Mouse (Mus musculus) hindbrain, embryonic 15.5 days (tissue): ENCODE measurements around the gene Gm20388. TPM values are rescaled to one million over a fixed set of nuclear protein-coding genes. Genes with fewer than 3 reads are reported as not detected.

Source experiments
- ATAC-seq: fragments of 200-750 bp; cut with Nextera tagmentation; 2 replicates; pipeline ENCODE4 v1.8.0; 2017; ENCODE audit warnings: low read depth, moderate number of reproducible peaks, moderate TSS enrichment; ENCODE audit not compliant: low FRiP score
- H3K27ac ChIP-seq: fragments of 300-500 bp; sonication (generic); replicated peaks from 2 replicates; pipeline ENCODE4 v1.5.1; 2015; ENCODE audit warnings: mild to moderate bottlenecking, inconsistent platforms
- H3K27me3 ChIP-seq: fragments of 300-500 bp; sonication (generic); 2 replicates; pipeline ENCODE4 v1.6.1; 2015; ENCODE audit warnings: control low read depth, inconsistent platforms
- H3K36me3 ChIP-seq: fragments of 300-500 bp; sonication (generic); 2 replicates; pipeline ENCODE4 v1.6.1; 2015; ENCODE audit warnings: control low read depth, inconsistent platforms
- H3K4me1 ChIP-seq: fragments of 300-500 bp; sonication (generic); replicated peaks from 2 replicates; pipeline ENCODE4 v1.6.1; 2015; ENCODE audit warnings: control low read depth, inconsistent platforms
- H3K4me2 ChIP-seq: fragments of 300-500 bp; sonication (generic); 2 replicates; pipeline ENCODE4 v1.6.1; 2015; ENCODE audit warnings: moderate library complexity, mild to moderate bottlenecking, inconsistent platforms
- H3K4me3 ChIP-seq: fragments of 300-500 bp; sonication (generic); 2 replicates; pipeline ENCODE4 v1.5.1; 2015; ENCODE audit warnings: mild to moderate bottlenecking, inconsistent platforms
- H3K9ac ChIP-seq: fragments of 300-500 bp; sonication (generic); 2 replicates; pipeline ENCODE4 v1.6.1; 2015; ENCODE audit warnings: inconsistent platforms
- H3K9me3 ChIP-seq: fragments of 300-500 bp; sonication (generic); 2 replicates; pipeline ENCODE4 v1.6.1; 2016; ENCODE audit warnings: control low read depth, inconsistent platforms
- WGBS: fragments of 180-500 bp; shearing (Covaris S2); methylation state at CpG from one replicate; pipeline ENCODE4 v1.1.7; 2015; 5-methylcytosine and 5-hydroxymethylcytosine counted together
- polyA plus RNA-seq: library from polyadenylated mRNA; unstranded; fragments of >200 nt; fragmentation: Nextera tagmentation; extraction: Ambion mirVana; gene quantifications from 2 replicates; pipeline ENCODE4 v1.2.1, GENCODE M21; 2015

The Gm20388 gene
- polyA plus RNA-seq, 1 experiment from 2014 or later: 5.4 TPM

DNA sequence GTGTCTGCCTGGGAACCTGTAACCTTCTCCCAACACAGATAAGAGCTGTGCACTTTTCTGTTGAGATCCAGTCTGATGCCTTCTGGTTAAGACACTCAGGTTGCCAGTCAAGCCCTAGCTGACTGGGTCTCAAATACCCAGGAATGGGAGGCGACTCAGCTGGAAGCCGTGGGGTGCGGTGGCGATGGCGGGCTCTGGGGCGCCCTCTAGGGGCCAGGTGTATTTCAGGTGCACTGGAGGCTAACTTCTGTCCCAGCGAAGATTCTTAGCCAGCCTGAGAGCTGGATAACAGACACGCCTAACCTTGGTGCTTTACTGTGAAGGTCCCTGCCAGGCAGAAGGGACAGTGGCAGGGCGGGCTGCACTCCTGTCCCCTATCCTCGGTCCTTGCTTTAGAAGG, 976.6 kb downstream of the Gm20388 start:
- Histone ChIP-seq H3K4me1 (peaks cover 4% of the 10 kb centered on the region; the same call in 1 of the 2 replicates), H3K27me3 (peaks cover 85% of the 10 kb centered on the region), H3K36me3 (no peaks in the 10 kb centered on the region), H3K4me2 (no peak overlapping the region), H3K4me3 (no peak overlapping the region), H3K9ac (no peak overlapping the region), H3K9me3 (no peaks in the 10 kb centered on the region), H3K27ac (no peak overlapping the region)
- no peak for ATAC-seq
- 12% methylated on average over 10 of the region's 10 CpGs for WGBS

DNA sequence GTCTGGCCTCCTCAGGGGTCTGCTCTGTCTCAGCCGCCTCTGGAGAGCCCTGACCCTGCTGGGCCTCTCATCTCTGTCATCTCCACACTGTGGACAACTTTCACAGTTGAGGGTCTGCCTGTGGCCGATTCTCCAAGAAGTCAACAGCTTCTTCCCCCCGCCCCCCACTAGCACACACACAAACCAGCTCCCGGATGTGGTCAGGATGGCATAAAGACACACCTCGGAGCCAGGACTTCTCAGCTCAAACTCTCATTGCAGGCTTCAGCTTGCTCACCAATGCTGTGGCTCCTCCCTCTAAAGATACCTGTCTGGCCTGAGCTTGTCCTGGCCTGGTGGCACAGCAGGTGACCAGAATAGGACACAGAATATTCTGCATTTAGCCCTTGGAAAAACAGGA, 977.4 kb downstream of the Gm20388 start:
- ATAC-seq: no peak
- no peak overlapping the region for H3K9ac ChIP-seq
- H3K4me1 ChIP-seq: peaks cover 4% of the 10 kb centered on the region; the same call in 1 of the 2 replicates
- H3K9me3 ChIP-seq: no peaks in the 10 kb centered on the region
- H3K27ac ChIP-seq: no peak overlapping the region
- no peak overlapping the region for H3K4me3 ChIP-seq
- no peaks in the 10 kb centered on the region for H3K36me3 ChIP-seq
- H3K4me2 ChIP-seq: no peak overlapping the region
- H3K27me3 ChIP-seq: peaks cover 87% of the 10 kb centered on the region
- WGBS: 52% methylated on average over 5 of the region's 5 CpGs

DNA sequence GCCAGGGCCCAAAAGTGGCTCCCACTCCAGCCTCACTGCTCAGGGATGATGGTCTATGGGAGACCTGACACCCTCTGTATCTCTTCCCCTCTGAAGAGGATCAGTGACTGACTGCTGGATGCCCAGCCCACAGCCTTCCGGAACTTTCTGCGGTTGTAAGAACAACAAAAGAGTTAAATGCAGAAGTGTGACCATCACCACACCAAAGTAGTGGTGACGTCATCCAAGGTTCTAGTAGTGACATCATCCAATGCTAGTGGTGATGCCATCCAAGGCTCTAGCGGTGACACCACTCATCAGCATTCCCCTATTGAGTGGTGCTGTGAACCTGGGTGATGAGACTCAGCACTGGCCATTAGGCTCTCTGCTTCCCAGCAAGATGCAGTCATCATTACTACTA, 978.5 kb downstream of the Gm20388 start:
- whole genome bisulfite sequencing: 90% methylated on average over 4 of the region's 4 CpGs
- no peak for ATAC-seq

DNA sequence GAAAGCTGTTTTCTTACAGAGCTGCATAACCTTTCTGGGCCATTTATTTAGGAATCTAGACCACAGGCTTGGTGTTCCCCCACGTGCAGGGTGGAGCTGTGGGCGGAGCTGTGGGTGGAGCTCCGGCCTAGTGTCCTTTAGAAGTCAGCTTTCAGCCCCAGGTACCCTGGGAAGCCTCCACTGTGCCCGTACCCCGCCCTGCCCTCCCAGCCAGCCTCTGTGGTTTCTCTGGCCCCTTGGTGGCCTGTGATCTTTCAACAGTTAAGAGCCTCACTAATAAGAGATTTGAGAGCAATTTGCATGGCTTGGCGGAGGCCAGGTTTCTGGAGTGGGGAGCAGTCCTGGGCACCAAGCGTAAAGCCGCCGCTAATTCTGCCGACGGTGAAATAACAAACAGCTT, 979.4 kb downstream of the Gm20388 start:
- no peak overlapping the region for H3K9ac ChIP-seq
- no peak overlapping the region for H3K27ac ChIP-seq
- no peaks in the 10 kb centered on the region; the same call in 1 of the 2 replicates for H3K4me1 ChIP-seq
- H3K27me3 ChIP-seq: peaks cover 94% of the 10 kb centered on the region
- WGBS: 3% methylated on average over 11 of the region's 11 CpGs
- no peak overlapping the region for H3K4me2 ChIP-seq
- no peak overlapping the region for H3K4me3 ChIP-seq
- no peak for ATAC-seq
- H3K9me3 ChIP-seq: no peaks in the 10 kb centered on the region
- no peaks in the 10 kb centered on the region for H3K36me3 ChIP-seq

More for the DNA sequence above, 978.5 kb downstream of the Gm20388 start:
- Histone ChIP-seq H3K4me2 (no peak overlapping the region), H3K4me1 (no peaks in the 10 kb centered on the region), H3K36me3 (no peaks in the 10 kb centered on the region), H3K9ac (no peak overlapping the region), H3K9me3 (no peaks in the 10 kb centered on the region), H3K27ac (no peak overlapping the region), H3K27me3 (peaks cover 94% of the 10 kb centered on the region), H3K4me3 (no peak overlapping the region)

DNA sequence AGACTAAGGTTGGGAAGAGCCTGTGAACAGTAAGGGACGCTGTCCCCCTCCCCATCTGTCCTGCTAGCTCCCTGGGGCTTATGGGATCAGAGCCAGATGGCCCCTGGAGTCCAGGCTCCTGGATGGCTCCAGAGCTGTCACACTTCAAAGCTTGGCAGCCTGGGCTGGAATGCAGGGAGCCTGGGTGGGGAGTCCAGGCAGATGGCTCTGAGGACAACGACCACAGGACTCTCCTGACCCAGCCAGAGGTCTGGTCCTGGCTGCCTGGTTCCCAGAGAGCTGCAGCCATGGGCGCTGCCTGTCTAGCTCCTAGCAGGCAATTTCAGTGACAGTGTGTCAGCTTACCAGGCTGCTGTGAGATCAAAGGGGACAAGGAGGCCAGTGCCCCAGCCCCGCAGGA, 984.4 kb downstream of the Gm20388 start:
- no peak for ATAC-seq
- Histone ChIP-seq H3K27me3 (peaks cover 62% of the 10 kb centered on the region), H3K27ac (no peak overlapping the region), H3K4me3 (no peak overlapping the region), H3K9me3 (no peaks in the 10 kb centered on the region), H3K4me2 (no peak overlapping the region), H3K36me3 (no peaks in the 10 kb centered on the region), H3K9ac (no peak overlapping the region), H3K4me1 (peaks cover 10% of the 10 kb centered on the region)
- WGBS: under 1% methylated on average over 4 of the region's 4 CpGs

DNA sequence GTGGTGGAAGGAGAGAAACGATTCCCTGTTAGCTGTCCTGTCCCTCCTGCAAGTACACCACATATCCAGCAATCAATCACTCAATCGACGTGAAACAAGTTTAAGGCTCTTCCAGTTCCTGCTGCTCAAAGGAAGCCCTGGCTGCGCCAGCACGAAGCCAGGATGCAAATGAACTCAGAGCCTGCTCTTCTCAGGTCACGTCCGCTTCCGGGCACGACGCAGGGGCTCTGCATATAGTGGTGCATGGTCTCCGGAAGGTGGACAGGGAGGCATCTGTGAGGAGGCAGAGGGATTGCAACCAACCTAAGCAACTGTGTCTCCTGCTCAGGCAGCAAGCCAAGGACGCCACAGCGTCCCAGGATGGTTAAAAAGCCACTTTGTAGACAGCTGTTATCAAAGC, 985.0 kb downstream of the Gm20388 start:
- H3K9ac ChIP-seq: peak overlapping the region; percentile 9; the same call in 1 of the 2 replicates
- peak overlapping the region; percentile 10; the same call in 1 of the 2 replicates for H3K4me3 ChIP-seq
- no peak for ATAC-seq
- H3K27ac ChIP-seq: no peak overlapping the region
- peaks cover 10% of the 10 kb centered on the region for H3K4me1 ChIP-seq
- H3K27me3 ChIP-seq: peaks cover 57% of the 10 kb centered on the region
- no peaks in the 10 kb centered on the region for H3K9me3 ChIP-seq
- WGBS: 1% methylated on average over 13 of the region's 13 CpGs
- H3K36me3 ChIP-seq: no peaks in the 10 kb centered on the region
- peak overlapping the region; percentile 41 for H3K4me2 ChIP-seq

DNA sequence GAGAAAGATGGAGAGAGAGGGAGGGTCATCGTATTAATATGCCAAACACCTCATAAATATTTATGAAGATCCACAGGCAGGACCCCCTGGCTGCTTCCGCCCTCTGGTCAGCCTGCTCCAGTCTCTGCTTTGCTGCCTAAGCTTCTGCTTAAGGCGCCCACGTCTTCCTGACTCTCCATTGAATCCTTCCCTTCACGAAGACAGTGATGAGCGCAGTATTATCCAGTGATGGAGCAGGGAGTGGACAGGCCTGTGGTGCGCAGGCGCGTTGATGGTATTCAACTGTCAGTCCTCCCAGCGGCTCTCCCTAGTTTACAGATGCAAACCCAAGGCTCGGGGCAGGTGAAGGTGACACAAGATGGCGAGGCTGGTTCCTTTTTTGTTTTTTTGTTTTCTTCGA, 985.6 kb downstream of the Gm20388 start:
- Histone ChIP-seq H3K4me3 (peak overlapping the region; percentile 10), H3K27ac (no peak overlapping the region), H3K9me3 (no peaks in the 10 kb centered on the region), H3K27me3 (peaks cover 54% of the 10 kb centered on the region), H3K4me1 (peaks cover 10% of the 10 kb centered on the region), H3K4me2 (peak overlapping the region; percentile 41), H3K36me3 (no peaks in the 10 kb centered on the region), H3K9ac (peak overlapping the region; percentile 9)
- 19% methylated on average over 13 of the region's 13 CpGs for WGBS
- no peak for ATAC-seq

DNA sequence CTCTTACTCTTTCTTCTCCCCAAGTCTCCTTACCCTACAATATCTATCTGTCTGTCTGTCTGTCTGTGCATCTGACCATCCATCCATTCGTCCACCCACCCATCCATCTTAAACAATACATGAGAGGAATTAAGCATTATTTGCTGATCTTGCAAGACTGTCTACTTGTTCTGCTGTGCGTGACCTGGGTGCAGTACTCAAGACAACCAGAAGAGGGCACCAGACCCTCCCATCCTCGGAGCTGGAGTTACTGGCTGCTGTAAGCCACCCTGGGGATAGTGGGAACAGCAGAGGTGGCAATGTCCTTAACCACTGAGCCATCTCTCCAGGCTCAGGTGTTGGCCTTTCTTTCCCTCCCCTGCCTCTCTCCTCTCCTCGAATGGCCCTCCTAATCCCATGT, 987.4 kb downstream of the Gm20388 start:
- 50% methylated on average over 4 of the region's 4 CpGs for WGBS
- Histone ChIP-seq H3K9ac (no peak overlapping the region), H3K4me2 (no peak overlapping the region), H3K4me1 (peaks cover 10% of the 10 kb centered on the region), H3K9me3 (no peaks in the 10 kb centered on the region), H3K27ac (no peak overlapping the region), H3K4me3 (no peak overlapping the region), H3K27me3 (peaks cover 38% of the 10 kb centered on the region), H3K36me3 (no peaks in the 10 kb centered on the region)
- no peak for ATAC-seq

DNA sequence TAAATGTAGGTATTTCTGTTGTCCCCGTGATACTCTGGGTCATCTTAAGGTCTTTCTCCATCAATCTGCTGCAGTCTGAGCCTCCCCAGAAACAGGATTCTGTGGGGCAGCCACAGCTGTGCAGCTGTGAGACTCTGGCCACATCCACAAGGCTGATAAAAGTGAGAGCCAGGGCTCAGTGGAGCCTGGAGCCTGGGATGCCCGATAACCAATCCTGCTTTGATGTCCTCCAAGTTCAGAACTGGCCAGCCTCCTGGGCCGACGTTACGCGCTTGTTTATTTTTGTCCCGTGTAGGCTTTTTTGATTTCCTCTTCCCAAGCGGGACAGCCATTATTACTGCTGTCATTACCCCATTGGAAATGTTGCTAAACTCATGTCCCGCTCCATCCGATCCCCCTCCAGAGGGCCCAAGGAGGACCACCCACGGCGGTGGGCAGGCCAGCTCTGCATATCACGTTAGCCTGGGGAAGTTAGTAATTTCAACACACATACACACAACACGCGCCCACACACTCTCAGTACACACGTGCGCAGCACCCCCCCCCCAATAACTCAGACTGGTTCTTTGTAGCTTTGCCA, 988.3 kb downstream of the Gm20388 start:
- H3K4me2 ChIP-seq: no peak overlapping the region
- no peak overlapping the region for H3K9ac ChIP-seq
- H3K27me3 ChIP-seq: peaks cover 29% of the 10 kb centered on the region
- ATAC-seq: no peak
- WGBS: 72% methylated on average over 17 of the region's 17 CpGs
- no peak overlapping the region for H3K4me3 ChIP-seq
- no peaks in the 10 kb centered on the region for H3K9me3 ChIP-seq
- H3K27ac ChIP-seq: no peak overlapping the region
- no peaks in the 10 kb centered on the region for H3K36me3 ChIP-seq
- peaks cover 10% of the 10 kb centered on the region for H3K4me1 ChIP-seq

DNA sequence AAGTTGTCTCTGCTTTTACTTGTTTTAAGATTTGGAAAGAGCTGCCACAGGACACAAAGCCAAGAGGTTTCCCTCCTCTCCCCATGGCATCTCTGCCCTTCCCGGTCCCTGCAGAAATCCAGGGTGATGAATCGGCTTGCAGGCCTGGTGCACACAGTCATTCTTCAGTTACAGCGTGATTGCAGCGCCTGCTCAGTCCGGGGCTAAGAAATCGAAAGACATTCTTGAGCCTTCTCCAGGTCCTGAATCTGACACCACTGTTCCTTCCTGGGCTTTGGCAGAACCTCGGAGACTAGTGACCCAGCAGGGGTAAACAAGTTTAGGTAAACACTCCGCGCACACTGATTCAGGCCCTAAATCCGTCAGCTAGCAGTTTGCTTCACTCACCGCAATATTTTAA, 991.7 kb downstream of the Gm20388 start:
- H3K4me2 ChIP-seq: no peak overlapping the region
- no peak for ATAC-seq
- H3K9me3 ChIP-seq: no peaks in the 10 kb centered on the region
- WGBS: 41% methylated on average over 11 of the region's 11 CpGs
- H3K36me3 ChIP-seq: no peaks in the 10 kb centered on the region
- H3K27me3 ChIP-seq: 0 out of 2 replicates have a peak, but pooled peaks cover 2% of the 10 kb centered on the region
- no peak overlapping the region for H3K4me3 ChIP-seq
- H3K27ac ChIP-seq: no peak overlapping the region
- no peak overlapping the region for H3K9ac ChIP-seq
- H3K4me1 ChIP-seq: no peaks in the 10 kb centered on the region

DNA sequence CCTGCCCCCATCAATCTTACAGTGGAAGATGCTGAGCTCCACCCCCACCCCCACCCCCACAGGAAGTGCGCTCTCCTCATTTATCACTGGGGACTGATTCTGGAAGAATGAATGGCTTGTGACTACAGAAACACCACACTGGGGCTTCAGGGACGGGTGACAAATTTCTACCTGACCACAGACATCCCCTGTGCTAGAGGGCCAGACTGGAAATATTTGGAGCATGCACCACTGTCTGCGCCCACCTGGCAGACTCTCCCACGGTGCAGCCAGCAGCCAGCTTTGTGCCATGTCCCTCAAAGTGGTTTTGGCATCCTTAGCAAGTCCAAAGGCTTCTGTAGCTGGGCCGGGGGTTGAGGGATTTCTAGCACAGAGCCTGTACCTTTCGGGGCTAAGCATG, 997.0 kb downstream of the Gm20388 start:
- no peaks in the 10 kb centered on the region for H3K36me3 ChIP-seq
- H3K4me2 ChIP-seq: no peak overlapping the region
- WGBS: 61% methylated on average over 6 of the region's 6 CpGs
- H3K27ac ChIP-seq: no peak overlapping the region
- no peaks in the 10 kb centered on the region for H3K9me3 ChIP-seq
- H3K9ac ChIP-seq: no peak overlapping the region
- H3K4me1 ChIP-seq: no peaks in the 10 kb centered on the region
- no peaks in the 10 kb centered on the region for H3K27me3 ChIP-seq
- H3K4me3 ChIP-seq: no peak overlapping the region
- no peak for ATAC-seq

DNA sequence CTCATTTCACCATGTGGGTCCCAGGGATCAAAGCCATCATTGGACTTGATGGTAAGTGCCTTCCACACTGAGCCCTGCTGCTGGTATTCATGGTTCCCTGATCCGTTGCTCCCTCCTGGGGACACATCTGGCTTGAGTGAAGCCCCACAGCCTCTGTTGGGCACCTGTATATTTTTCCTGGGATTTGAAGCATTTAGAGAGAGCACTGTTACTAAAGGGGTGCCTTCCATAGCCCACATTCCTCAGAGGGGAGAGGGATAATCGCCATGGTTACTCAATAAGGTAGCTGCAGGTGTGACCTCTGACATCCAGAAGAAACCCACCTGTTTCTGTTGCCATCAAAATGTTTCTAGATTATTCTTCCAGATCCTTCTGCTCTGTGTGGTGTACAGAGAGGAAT, 1000.3 kb downstream of the Gm20388 start:
- no peak overlapping the region for H3K9ac ChIP-seq
- no peak overlapping the region for H3K4me2 ChIP-seq
- no peaks in the 10 kb centered on the region for H3K27me3 ChIP-seq
- ATAC-seq: no peak
- H3K36me3 ChIP-seq: no peaks in the 10 kb centered on the region
- no peak overlapping the region for H3K4me3 ChIP-seq
- WGBS: 61% methylated on average over 2 of the region's 2 CpGs
- H3K4me1 ChIP-seq: no peaks in the 10 kb centered on the region
- H3K9me3 ChIP-seq: no peaks in the 10 kb centered on the region
- H3K27ac ChIP-seq: no peak overlapping the region

DNA sequence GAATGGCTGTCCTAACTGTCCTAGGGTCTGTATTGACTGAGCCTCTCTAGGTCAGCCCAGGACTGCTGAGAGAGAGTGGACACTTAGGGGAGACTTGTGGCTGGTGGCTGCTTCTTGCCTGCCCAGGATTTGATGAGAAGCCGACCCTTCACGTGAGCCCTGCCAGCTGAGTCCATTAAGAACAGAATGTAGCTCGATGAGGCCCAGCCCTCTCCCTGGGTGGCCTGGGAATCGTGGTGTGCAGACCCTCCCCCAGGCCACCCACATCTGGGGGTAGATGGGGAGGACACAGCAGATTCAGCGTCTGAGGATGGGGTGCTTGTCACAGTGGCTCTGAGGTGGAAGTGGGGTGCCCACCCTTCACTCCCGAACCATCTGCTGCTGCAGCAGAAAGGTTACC, 1001.8 kb downstream of the Gm20388 start:
- no peaks in the 10 kb centered on the region for H3K27me3 ChIP-seq
- H3K9ac ChIP-seq: no peak overlapping the region
- no peaks in the 10 kb centered on the region for H3K4me1 ChIP-seq
- no peak overlapping the region for H3K4me3 ChIP-seq
- no peak overlapping the region for H3K4me2 ChIP-seq
- no peaks in the 10 kb centered on the region for H3K9me3 ChIP-seq
- ATAC-seq: no peak
- no peaks in the 10 kb centered on the region for H3K36me3 ChIP-seq
- WGBS: 38% methylated on average over 6 of the region's 6 CpGs
- no peak overlapping the region for H3K27ac ChIP-seq
